Mouse (Mus musculus) layer of hippocampus, adult 18-20 months (tissue): ENCODE measurements around the gene Pknox2. TPM values are rescaled to one million over a fixed set of nuclear protein-coding genes. Genes with fewer than 3 reads are reported as not detected.
A peak's percentile ranks its signal among the peaks of the same experiment; 100 is the strongest.

ENCODE experiments used
- DNase-seq, 2 experiments: peaks; one replicate each; pipeline ENCODE4 v3.0.0; 2022; ENCODE audit warnings: low spot score in 2 of 2
- long read RNA-seq: library from polyadenylated mRNA; stranded (forward); transcript quantifications from one replicate; pipeline ENCODE4 v2.0.0, GENCODE M21; 2021
- total RNA-seq, 2 experiments: library from RNA; stranded (reverse); gene quantifications; 2 replicates each; pipeline ENCODE4 v1.2.3; 2021

The Pknox2 gene
- 10 to 100 TPM; 38.3 to 39.2 TPM for total RNA-seq
- long read RNA-seq, transcript Pknox2-201 (13 exons, 3,632 nt): major isoform, 11 of 22 reads
- long read RNA-seq, partial matches to known transcripts: 7 of 22 reads
- long read RNA-seq, other reads (novel, unspliced or antisense): 3 of 22 reads

DNA sequence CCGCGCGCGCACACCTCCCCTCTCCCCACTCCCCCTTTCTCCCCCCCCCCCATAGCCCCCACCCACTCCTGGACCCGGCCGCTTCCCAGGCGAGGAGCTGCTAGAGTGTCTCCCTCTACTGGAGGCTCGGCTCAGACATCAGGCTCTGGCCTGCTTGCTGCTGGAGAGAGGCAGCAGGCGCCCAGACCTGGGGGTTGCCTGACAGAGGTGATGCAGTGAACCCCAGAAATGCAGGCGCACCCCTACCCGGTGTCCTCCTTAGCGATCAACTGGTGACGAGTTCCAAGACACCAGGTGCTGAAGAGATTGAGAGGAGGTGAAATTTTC, at the start of gene Pknox2:
TSS of gene Pknox2 (minus strand) at position 49 of the 327 bp plus-strand sequence.
- DNase-seq: peak in 1 of 2 experiments; percentile 84

DNA sequence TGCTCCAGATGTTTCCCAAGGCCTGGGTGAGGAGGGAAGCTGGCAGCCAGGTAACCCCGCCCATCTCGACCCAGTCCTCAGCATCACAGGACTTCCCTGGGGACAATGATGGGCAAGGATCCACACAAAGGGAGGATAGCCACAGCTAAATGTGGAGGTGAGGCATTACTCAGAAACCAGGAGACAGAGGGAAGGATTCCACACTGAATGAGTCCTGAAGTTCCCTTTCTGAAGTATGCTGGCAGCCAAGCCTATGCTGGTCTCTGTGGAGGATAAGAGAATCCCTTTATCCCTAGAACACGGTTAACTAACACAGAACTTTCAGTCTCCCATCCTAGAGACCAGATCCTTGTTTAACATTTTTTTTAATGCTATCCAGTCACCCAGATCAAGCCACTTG, 40.8 kb upstream of the Pknox2 start:
- no peak for DNase-seq

DNA sequence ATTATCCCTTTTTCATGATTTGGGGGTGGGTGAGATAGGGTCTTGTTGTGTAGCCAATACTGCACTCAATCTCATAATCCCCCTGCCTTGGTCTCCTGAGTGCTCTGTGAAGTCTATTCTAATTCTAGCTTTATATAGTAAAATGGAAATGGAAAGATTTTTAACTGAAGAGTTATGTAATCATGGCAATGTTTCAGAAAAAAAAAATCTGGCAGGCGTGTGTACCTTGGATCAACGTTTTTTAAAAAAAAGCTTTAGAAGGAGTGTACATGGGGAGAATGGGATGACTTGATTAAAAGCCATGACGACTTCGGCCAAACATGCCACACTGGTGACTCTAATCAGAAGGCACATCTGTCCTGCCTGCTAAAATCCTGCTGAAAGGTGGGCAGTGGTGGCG, 40.2 kb upstream of the Pknox2 start:
- DNase-seq: no peak

DNA sequence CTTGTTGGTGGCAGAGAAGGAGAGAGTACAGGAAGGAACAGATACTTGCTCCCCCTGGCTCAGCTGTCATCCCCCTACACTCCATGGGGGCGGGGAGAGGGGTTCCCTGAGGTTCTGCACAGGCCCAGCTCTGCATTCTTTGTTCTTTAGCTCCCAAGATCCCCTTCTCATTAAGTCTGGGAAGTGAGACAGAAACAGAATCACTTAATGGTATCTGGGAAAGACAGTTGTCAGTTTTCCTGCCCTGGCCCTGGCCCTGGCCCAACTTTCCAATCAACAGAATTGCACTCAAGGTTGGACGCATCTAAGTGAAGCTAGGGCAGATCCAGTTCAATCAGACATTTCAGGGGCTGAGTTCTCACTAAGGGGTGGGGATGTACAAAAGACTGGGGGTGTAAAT, 36.0 kb upstream of the Pknox2 start:
- no peak for DNase-seq

DNA sequence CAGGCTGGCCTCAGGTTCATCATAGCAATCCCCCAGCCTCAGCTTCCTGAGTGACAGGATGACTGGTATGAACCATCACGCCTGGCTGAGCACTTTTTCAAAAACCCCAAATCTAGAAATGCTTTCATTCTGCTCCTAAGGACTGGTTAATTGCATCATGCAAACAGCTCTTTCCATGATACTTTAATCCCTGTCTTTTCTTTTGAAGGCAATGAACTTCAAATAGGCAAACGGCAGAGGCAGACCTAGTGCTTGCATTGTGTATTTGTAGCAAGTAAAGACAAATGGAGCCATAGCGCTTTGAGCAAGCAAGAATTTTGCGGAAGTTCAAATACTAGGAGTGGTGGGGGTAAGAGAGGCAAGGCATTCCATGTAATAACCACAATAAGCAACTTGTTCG, 34.4 kb upstream of the Pknox2 start:
- DNase-seq: no peak

DNA sequence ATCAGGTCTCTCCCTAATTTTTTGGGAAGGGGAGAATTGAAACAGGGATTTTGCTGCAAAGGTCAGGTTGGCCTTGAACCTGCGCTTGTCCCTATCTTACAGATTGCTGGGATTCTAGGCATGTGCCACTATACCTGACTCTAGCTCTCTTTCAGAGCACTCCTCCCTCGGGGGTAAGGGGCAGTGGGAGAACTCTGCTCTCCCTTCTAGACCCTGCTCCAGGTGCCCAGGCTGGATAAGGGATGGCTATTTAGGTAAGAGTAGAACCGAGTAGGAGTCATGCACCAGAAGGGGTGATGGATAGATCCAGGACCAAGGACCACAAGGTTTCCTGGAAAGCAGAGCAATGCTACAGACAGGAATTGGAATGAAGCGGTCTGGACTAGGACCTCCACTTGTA, 32.4 kb upstream of the Pknox2 start:
- DNase-seq: no peak

DNA sequence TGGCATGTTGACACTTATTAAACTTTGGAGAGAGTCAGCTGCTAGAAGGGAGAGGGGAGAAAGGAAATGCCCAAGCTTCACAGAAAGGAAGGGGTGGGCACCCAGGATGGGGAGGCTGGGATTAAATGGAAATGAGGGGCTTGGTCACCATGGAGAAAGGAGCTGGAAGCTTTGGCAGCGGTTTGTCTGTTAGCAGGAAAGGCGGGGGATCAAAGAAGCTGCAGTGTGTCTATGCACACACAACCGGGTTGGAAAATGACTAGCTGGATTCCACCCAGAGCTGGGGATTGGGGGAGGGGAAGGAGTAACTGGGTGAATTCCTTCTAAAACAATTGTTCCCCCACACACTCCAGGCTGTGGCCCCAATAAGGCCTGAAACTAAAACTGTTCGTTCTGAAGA, 31.7 kb upstream of the Pknox2 start:
- peak; percentile 25 to 32 for DNase-seq

DNA sequence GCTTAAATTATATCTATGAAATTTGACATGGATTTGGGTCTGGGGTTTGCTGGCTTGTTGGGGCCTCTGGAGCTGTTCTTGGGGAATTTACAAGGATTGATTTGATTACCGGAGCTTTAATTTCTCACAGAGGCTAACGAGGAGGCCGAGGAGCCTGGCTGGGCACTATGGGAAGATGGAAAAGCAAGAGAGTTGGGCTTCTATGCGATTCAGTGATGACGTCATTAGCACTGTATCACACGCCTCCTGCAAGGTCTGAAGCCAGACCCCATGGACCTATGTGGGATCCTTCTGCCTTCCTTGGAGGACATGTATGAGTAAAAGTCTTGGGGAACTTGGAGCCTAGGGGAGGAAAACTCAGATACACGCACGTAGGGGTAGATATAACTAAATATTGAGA, 30.3 kb upstream of the Pknox2 start:
- DNase-seq: no peak

DNA sequence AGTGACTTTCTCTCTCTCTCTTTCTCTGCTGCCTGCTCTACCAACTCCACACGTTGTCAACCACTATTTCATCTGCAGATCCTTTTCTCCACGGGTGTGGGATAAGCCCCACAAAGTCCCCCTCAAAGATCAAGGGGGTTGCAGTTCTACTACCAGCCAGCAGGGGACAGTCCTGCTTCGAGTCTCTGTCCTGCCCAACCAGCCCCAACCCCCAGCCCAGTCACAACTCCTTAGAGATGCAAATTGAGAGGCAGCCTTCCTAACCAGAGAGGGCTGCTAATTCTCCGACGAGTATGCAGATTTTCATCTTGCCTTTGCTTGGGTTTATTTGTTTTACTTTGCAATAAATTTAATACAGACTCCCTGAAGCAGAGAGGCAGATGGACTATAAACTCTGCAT, 29.9 kb upstream of the Pknox2 start:
- DNase-seq: peak; percentile 65 to 84

DNA sequence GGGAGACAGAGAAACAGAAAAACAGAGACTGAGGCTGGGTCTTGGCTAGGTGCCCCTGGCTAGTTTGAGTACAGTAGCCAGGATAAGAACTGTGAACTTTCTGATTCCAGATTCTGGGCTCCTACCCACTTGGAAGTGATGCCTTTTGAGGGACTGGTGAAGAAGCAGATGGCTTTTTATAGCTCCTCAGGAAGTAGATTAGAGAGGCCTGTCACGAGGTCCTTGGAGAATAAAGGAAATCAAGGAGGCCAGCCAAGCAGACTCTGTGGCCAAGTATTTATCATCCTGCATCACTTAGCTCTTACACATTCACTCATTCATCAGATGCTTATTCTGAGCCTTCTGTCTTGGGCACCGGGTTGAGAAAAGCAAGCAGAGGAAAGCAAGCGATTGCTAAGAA, 28.8 kb upstream of the Pknox2 start:
- DNase-seq: no peak

DNA sequence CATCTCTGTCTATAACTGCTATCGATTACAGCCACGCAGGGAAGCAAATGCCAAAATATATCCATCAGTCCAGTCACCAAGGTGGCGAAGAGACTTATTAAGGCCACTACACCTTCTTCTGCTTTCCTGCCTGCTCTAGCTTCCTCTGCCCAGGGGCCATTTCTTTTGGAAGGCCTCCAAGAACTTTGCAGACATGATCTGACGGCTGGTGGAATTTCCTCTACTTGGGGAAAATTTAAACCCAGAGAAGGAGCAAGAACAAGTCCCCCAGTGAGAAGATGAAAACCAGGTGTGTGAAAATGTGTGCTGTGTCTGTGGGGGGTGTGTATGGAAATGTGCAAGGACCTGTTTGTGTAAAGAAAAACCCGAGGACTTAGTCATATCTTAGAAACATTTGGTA, 26.2 kb upstream of the Pknox2 start:
- DNase-seq: no peak

DNA sequence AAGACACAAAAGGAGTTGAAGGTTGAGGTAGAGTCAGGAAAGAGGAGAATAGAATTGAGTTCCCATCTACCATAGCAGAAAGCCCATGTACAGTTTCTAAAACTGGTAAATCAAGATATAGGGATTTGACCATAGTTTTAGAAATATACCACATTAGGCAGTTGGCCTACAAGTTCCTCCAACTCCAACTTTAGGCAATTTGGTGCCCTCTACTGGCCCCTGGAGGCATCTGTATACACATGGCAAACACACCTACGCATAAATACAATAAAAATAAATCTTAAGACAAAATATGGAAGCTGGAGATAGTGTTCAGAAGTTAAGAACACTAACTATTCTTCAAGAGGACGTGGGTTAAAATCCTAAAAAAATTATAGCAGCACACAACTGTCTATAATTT, 19.7 kb upstream of the Pknox2 start:
- DNase-seq: no peak

DNA sequence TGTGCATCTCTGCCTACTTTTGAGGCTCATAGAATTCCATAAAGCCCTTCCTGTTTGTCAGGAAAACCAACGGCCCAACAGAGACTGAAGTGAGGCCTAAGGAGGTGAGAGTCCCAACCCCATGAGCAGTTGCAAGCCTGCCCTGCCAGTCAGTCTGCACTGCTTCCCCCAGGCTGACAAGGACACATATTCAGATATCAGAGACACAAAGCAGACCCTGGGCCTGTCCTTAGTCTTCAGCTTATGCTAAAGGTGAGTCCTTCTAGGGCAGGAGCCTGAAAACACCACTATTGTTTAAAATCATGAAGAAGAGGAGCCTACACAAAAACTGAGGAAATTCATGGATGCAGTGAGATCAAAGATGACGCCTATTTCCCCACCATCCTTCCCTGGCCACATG, 13.5 kb upstream of the Pknox2 start:
- DNase-seq: no peak

DNA sequence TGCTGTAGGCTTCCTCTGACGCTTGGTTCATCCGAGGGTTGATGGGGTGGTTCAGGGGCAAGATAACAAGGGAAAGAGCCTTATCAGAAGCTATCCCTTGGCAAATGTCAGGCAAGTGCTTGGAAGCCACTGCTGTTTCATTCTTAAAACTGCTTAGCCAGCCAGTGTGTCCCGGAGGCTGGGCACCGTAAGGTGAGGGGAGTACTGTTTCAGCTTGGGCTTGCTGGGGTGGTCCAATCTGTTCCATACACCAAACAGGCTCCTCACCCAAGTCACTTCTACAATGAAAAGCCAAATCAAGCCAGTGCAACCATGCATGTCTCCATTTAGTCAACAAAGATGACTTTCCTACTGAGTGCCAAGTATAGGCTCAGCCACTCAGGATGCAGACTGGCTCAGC, 679 bp upstream of the Pknox2 start:
- no peak for DNase-seq

DNA sequence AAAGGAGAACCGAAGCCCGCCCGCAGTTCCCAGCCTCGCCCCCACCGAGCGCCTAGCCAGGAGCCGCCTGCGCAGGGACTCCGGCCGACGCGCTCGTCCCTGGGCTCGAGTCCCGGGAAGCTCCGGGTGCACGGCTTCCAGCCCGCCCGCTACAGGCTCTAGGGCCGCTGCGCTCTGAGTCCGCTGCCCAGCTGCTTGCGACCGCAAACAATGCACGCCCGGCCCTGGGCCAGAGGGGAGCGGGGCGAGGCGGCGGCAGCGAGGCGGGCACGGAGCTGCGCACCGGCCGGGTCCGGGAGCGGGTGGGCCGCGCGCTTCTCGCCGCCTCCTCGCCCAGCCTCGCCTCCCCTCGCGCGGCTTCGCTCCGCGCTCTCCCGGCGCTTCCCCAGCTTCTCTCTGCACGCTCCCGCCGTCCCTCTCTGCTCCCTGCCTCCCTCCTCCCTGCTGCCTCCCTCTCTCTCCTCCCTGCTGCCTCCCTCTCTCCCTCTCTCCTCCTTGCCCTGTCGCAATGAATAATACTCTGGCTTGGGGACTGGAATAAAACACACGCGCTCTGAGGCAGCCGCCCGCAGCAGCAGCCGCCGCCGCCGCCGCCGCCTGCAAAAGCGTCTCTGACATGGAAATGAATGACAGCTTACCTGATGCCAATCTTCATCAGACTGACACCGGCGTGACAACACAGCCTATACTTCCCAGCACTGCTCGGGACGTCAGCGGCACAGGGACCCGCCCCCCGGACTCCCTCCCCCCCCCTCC, 426 bp downstream of the Pknox2 start:
- peak; percentile 81 to 90 for DNase-seq

DNA sequence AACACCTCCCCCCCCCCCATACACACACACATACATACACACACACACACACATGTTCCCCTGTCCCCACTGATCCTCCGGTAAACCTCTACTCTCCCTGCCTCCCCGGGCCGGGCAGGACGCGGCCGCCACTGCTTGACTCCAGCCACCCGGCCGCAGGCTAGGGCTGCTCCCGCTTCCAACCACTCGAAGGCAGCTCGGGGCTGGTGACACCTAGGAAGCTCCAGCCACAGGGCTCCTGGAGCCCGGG, 929 bp downstream of the Pknox2 start:
- no peak for DNase-seq

DNA sequence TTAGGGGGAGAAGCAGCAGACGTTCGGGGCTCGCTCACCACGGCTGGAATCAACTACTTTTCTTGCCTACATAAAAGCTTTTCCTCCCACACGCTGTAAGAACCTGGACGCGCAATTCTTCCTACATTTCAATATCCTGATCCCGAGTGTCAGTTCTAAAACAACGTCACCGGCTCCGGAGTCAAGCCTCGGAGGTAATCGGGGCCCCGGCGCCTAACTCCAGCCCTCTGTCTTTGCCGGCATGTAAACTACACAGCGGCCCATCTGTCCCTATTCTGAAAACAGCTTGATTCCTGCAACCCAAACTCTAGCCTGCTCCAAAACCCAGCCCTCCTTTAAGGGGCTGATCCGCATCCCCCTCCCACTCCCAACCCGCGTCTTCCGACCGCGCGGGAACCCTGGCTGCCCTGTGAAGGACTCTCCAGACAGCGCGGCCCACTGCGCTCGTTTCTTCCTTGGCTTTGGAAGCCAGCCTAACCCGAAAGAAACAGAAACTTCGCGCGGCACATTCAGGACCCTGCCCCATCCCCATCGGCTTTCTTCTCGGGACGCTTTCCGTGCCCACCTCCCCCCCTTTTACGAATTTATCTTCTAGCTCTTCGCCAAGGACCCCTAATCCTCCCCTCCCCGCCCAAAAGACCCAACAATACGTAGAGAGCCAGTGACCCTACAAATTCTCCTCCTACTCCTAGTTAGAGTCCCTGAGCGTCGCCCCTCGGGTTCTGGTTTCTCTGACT, 1.4 kb downstream of the Pknox2 start:
- DNase-seq: peak in 1 of 2 experiments; percentile 66

DNA sequence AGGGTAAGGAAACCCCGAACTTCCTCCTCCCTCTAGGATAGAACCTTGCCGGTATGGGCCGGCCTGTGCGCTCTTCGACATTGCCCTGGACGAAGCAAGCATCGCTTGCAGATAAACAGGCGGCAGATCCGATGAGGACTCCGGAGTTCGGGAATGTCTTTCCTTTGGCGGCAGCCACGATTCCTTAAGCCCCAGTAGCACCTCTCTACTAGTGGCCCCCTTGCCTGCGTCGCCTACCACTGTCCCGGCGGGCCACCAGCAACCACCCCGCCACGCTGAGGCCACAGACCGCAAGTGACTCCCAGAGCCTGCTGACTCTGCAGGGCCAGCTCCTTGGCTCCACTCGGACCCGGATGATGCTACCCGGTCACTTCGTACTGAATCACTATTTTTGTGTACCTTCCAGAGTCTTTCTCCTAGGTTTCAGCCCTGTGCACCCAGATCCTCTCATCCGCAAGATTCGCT, 2.0 kb downstream of the Pknox2 start:
- DNase-seq: no peak

DNA sequence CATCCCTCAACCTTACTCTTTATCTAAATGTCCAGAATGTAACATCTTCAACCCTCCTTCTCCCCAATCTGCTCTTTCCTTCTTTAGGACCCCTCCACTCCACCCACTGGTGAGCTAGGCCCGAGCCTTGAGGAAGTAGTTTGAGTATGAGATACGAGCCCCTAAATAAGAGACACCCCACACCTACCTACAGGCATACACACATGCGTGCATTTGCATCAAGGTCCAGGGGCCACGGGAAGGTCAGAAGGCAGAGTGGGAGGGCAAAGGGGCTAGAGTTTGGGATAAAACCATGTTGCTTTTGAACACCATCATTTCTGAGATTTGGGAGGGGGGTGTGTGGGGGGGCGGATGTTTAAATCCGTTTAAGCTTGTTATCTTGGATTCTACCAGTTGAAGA, 2.5 kb downstream of the Pknox2 start:
- DNase-seq: no peak

DNA sequence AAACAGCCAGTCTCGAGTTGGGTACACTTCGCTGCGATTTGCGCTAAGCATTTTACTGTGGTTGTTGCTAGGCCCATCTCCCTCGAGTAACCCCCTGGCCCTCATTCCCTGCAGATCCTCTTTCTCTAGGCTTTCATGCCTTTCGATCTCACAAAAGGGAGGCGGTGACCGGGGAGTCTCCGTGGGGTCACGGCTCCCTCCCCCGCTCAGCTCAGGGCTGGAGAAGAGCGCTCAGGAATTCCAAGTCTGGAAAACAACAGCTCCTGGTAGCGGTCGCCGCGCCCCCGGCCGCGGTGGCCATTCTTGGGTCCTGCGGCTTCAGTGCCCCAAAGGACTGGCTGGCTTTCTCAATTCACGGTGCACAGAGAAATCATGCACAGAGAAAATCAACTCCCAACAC, 3.0 kb downstream of the Pknox2 start:
- DNase-seq: no peak

DNA sequence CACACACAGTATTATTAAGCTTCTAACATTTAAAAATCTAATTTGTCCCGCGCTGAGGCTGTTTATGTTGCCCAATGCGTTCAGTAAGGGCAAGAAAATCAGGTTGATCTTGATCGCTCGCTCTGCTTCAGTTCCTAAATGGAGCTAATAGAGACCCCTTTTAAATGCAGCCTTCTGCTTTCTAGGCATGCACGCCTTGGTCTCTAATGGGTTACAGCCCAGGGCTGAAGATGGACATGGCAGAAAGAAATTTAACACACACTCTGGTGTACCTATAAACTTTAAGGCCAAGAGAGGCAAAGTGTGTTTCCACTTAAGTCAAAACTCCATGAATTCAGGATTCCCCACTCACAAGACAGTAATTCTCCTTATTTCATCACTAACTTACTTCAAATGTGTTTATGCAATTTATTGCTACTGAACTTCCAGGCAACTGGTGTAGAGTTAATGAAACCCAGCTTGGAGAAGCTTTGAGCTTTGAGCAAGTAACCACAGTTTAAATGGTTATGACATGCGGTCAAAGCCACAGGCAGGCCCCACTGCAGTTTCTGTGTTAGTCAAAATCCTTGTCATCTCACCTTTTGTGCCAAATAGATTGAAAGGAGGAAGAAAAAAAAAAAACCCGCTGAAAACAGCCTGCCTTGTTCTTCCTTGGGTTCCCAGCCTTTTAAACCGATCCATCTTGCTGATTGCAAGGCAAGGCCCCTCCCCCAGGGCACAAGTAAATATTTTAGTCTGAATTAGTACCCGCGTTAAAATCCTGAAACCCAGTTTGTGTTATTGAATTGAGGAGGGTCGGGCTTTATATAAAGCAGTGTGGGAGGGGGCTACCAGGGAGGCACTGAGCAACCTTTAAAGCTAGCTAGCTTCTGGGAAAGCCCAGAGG, 3.9 kb downstream of the Pknox2 start:
- no peak for DNase-seq

DNA sequence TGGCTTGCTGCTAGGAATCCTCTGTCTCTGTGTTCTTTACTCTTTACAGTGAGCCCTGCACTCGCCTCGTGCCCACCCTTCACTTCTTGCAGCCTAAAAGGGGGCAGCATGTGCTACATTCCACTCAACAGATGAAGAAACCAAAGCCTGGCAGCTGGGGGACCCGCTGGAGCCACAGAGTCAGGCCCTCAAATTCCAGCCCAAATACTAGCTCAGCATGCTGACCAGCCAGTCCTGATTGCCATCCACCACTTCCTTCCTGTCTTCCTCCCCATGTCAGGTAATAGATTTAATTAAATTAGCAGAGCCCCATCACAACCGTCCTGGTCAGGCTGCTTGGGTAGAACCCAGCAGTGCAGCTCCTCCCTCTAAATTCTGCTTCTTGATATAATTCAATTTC, 5.1 kb downstream of the Pknox2 start:
- DNase-seq: no peak
